Mouse (Mus musculus): ENCODE measurements around the gene Il3ra. TPM values are rescaled to one million over a fixed set of nuclear protein-coding genes. Genes with fewer than 3 reads are reported as not detected.

The Il3ra gene
- polyA plus RNA-seq, 2 experiments from 2014 or later, result 8.2 to 8.5 TPM

DNA sequence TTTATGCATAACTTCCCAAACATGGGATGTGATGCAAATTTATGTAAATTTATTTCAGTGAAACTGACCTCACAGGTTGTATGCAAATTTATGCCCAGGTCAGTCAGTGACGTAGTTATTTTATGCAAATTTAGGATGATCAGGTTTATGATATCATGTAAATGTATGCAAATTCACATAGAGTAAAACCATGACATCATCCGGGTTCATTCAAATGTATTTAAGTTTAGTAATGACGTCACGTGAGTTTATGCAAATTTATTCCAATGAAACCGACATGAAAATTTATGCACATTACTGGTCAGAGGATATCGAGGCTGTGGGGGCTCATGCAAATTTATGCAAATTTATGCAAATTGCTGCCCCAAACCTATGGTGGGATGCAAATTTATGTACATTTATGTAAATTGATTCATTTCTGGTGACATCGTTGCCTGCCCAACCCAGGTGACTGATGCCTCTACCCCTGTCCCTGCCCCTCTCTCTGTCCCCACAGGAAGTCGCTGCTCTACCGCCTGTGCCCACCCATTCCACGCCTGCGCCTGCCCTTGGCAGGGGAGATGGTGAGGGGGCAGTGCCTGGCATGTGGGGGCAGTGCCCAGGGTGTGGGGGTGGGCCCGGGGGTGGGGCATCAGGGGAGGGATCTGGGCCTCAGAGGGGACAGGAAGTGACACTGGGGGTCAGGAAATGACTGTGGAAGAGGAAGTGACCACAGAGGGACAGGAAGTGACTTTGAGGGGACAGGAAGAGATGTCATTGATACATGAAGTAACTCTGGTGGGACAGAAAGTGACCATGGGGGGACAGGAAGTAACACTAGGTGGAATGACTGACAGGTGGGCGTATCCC is 8.7 kb downstream of the Il3ra start:
- ATAC-seq, result no peak

DNA sequence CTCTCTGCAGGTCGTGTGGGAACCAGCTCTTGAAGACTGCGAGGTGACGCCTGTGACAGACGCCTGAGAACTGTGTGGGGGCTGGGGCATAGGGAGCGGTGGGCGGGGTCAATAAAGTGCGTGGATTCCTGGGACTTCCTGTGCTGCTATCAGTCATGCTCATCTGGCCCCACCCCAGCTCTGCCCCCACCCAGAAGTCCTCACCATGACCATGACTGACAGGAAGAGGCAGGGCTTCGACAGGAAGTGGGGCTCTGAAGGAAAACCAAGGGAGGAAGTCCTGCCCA is 9.2 kb downstream of the Il3ra start:
- no peak for ATAC-seq

DNA sequence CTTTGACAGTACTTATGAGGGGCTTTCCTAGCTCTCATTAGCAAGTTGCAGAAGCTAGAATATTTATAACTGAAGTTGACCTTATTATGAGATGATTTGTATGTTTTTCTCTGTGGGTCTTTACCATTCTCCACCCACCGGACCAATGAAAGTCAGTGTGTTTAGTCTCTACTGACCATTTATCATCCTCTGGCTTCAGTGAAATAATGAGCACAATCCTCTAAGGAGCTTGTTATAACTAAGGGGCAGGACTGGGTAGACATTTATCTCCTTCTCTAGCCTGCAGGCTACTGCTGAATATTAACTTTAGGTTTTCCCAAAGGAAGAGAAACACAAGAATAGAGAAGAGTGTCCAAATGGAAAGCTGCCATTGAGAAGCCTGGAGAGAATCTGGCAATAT is 49.5 kb downstream of the Il3ra start:
- ATAC-seq, result no peak

DNA sequence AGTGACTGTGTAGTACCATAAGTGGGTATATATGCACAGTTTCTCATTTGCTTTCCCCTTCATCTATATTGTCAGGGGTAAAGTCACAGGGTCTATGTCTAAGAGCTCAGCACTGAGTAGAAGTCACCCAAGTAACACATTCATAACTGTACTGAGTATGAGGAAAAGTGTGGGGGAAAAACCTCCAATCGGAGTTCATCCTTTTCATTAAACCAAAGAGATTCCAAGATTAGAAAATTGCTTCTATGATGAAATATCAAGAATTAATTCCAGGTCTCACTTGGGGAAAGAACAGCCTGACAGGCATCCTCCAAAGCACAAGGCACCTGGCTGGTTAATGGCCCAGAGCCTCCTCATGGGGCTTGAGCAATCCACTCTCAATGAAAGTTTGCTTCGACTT is 54.9 kb downstream of the Il3ra start, which contains the start of gene Olfr721-ps1:
TSS of gene Olfr721-ps1 (plus strand) at position 301 of the 400 bp plus-strand sequence.
- no peak for ATAC-seq

Other genes with a start within 250 kb of the Il3ra start
- gene Psmd6, start 225.3 kb upstream of the Il3ra start, polyA plus RNA-seq (2017; shearing (Covaris generic)), result 100 to 1,000 TPM; 138 to 151 TPM
- not detected for gene Olfr720, start 159.4 kb upstream of the Il3ra start, polyA plus RNA-seq (2017; shearing (Covaris generic))
- gene Olfr31, start 23.4 kb upstream of the Il3ra start, polyA plus RNA-seq (2017; shearing (Covaris generic)), result not detected
- gene Olfr721-ps1, start 55.0 kb downstream of the Il3ra start, polyA plus RNA-seq (2017; shearing (Covaris generic)), result not detected

All from activated CD4-positive, CD25-positive, alpha-beta regulatory T cell, adult 4 months (primary cell).